Mouse (Mus musculus) erythroblast, embryonic 14.5 days (primary cell): ENCODE data around the gene Ap3b1.

ENCODE experiments used
- GATA1 ChIP-seq: IDR thresholded peaks from 2 replicates; pipeline ENCODE4 v1.6.1; 2012; ENCODE audit warnings: low read length, inconsistent platforms, mixed read lengths
- TAL1 ChIP-seq: IDR thresholded peaks from 3 replicates; pipeline ENCODE4 v1.6.1; 2012; ENCODE audit warnings: low read length, inconsistent platforms, mixed read lengths

- TF ChIP-seq TAL1 (no peak), GATA1 (no peak)
These were observed 17.0 kb downstream of the Ap3b1 start for GRCm38 (mm10) chr13:94375526-94376390.
